Mouse (Mus musculus) ES-Bruce4 (cell line): ENCODE data around the gene Plcb4. TPM values are rescaled to one million over a fixed set of nuclear protein-coding genes. Genes with fewer than 3 reads are reported as not detected.
"Not testable (repeated sequence)": the region's sequence is repeated elsewhere in the genome, so short reads cannot be mapped to it uniquely, and the experiment has no call there.

Experiments
- H3K27ac ChIP-seq: 2 replicates; pipeline ENCODE4 v1.5.1; 2012; ENCODE audit warnings: low read length, inconsistent platforms; ENCODE audit not compliant: insufficient read depth
- H3K27me3 ChIP-seq: 2 replicates; pipeline ENCODE4 v1.6.1; 2012; ENCODE audit warnings: mild to moderate bottlenecking, low read length, inconsistent platforms; ENCODE audit not compliant: control insufficient read depth, poor library complexity, insufficient read depth, severe bottlenecking
- H3K36me3 ChIP-seq: 2 replicates; pipeline ENCODE4 v1.6.1; 2012; ENCODE audit warnings: inconsistent platforms, mild to moderate bottlenecking, low read length, moderate library complexity; ENCODE audit not compliant: control insufficient read depth, poor library complexity, insufficient read depth, severe bottlenecking
- H3K4me1 ChIP-seq: one replicate; pipeline ENCODE4 v1.8.1; 2011; ENCODE audit warnings: low read length; ENCODE audit not compliant: control insufficient read depth, insufficient read depth
- H3K4me3 ChIP-seq: 2 replicates; pipeline ENCODE4 v1.5.1; 2011; ENCODE audit warnings: low read depth, mild to moderate bottlenecking, low read length
- H3K9ac ChIP-seq: 2 replicates; pipeline ENCODE4 v1.6.1; 2012; ENCODE audit warnings: low read depth, mild to moderate bottlenecking, inconsistent platforms; ENCODE audit not compliant: poor library complexity, severe bottlenecking
- H3K9me3 ChIP-seq: replicated peaks from 2 replicates; pipeline ENCODE4 v1.6.1; 2012; ENCODE audit warnings: mild to moderate bottlenecking, low read length, inconsistent platforms; ENCODE audit not compliant: control insufficient read depth, poor library complexity, insufficient read depth, severe bottlenecking
- CTCF ChIP-seq: IDR thresholded peaks from one replicate; pipeline ENCODE4 v1.8.1; 2011; ENCODE audit warnings: low read depth, low read length
- EP300 ChIP-seq: IDR thresholded peaks from 2 replicates; pipeline ENCODE4 v1.6.1; 2011; ENCODE audit warnings: low read depth, low read length; ENCODE audit not compliant: insufficient read depth
- POLR2A ChIP-seq: IDR thresholded peaks from one replicate; pipeline ENCODE4 v1.8.1; 2011; ENCODE audit warnings: low read length; ENCODE audit not compliant: insufficient read depth
- polyA plus RNA-seq: library from polyadenylated mRNA; stranded (reverse); fragments of >200 nt; gene quantifications from 2 replicates; pipeline ENCODE4 v1.2.4, GENCODE M21; 2011; ENCODE audit warnings: low read depth; ENCODE audit not compliant: missing spikeins, insufficient read depth, insufficient read length

Gene Plcb4
- polyA plus RNA-seq, 1 experiment: 19.3 TPM

- H3K27ac ChIP-seq: no peak overlapping the region
- H3K27me3 ChIP-seq: no peaks in the 10 kb centered on the region
- no peak overlapping the region for H3K4me3 ChIP-seq
- no peaks in the 10 kb centered on the region for H3K36me3 ChIP-seq
- H3K9me3 ChIP-seq: no peaks in the 10 kb centered on the region
- H3K9ac ChIP-seq: no peak overlapping the region
- TF ChIP-seq POLR2A (no peak), EP300 (no peak), CTCF (no peak)
- no peaks in the 10 kb centered on the region for H3K4me1 ChIP-seq
These were observed 317.2 kb downstream of the Plcb4 start for GRCm38 (mm10) chr2:135975978-135976377.

GRCm38 (mm10) chr2:135978790-135979189 lies 320.0 kb downstream of the Plcb4 start:
- no peak overlapping the region for H3K27ac ChIP-seq
- H3K9me3 ChIP-seq: no peaks in the 10 kb centered on the region
- no peak overlapping the region for H3K9ac ChIP-seq
- no peaks in the 10 kb centered on the region for H3K27me3 ChIP-seq
- H3K4me3 ChIP-seq: no peak overlapping the region
- TF ChIP-seq CTCF: no peak
- no peaks in the 10 kb centered on the region for H3K4me1 ChIP-seq
- no peaks in the 10 kb centered on the region; the same call in 1 of the 2 replicates for H3K36me3 ChIP-seq

GRCm38 (mm10) chr2:135980428-135980827 lies 321.6 kb downstream of the Plcb4 start:
- H3K4me1 ChIP-seq: no peaks in the 10 kb centered on the region
- TF ChIP-seq EP300: no peak
- H3K27ac ChIP-seq: no peak overlapping the region
- no peaks in the 10 kb centered on the region for H3K9me3 ChIP-seq
- H3K36me3 ChIP-seq: no peaks in the 10 kb centered on the region; the same call in 1 of the 2 replicates
- no peak overlapping the region for H3K9ac ChIP-seq
- H3K27me3 ChIP-seq: no peaks in the 10 kb centered on the region
- no peak overlapping the region for H3K4me3 ChIP-seq

GRCm38 (mm10) chr2:135983972-135984371 lies 325.2 kb downstream of the Plcb4 start:
- Histone ChIP-seq H3K9ac (no peak overlapping the region), H3K27me3 (no peaks in the 10 kb centered on the region), H3K4me1 (no peaks in the 10 kb centered on the region), H3K4me3 (no peak overlapping the region), H3K36me3 (no peaks in the 10 kb centered on the region; the same call in 1 of the 2 replicates), H3K9me3 (no peaks in the 10 kb centered on the region), H3K27ac (no peak overlapping the region)
- no peak for TF ChIP-seq EP300
- TF ChIP-seq CTCF: no peak
- no peak for TF ChIP-seq POLR2A

DNA sequence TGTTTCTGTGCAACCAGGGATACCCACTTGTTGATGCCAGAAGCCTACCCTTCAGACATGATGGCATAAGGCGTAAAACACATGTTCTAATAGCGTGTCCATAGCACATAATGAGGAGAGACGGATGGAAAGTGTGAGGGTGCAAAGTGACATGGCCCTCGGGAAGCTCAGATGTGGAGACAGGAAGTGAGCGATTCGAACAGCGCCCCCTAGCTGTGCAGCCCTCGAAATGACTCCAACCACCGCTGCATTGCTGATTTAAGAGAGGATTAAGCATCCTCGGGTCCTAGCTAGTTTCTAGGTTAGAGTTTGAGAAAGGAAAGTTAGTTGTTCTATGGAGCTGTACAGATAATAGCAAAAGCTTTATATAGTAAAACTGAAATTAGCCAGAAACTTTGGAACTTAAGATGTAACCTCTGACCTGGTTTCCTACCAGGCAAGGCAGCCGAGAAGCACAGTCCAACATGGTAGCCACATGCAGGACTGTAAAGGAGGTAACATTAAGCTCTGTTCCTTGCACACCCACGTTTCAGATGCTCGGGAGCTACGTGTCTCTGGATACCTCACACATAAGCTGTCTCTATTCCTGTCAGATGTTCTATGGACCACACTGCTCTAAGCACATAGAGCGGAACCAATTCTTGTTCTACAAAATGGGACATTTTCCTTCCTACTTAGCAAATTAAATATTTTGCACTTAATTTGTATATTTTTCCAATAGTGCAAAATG lies 326.9 kb downstream of the Plcb4 start:
- Histone ChIP-seq H3K9me3 (no peaks in the 10 kb centered on the region), H3K4me3 (no peak overlapping the region)

GRCm38 (mm10) chr2:135988475-135988874 lies 329.7 kb downstream of the Plcb4 start:
- H3K27me3 ChIP-seq, H3K9ac ChIP-seq, H3K9me3 ChIP-seq, H3K27ac ChIP-seq, H3K4me3 ChIP-seq, H3K36me3 ChIP-seq, H3K4me1 ChIP-seq: not testable (repeated sequence)

More for the DNA sequence above, 326.9 kb downstream of the Plcb4 start:
- Histone ChIP-seq H3K4me1 (no peaks in the 10 kb centered on the region), H3K9ac (no peak overlapping the region), H3K27me3 (no peaks in the 10 kb centered on the region), H3K36me3 (no peaks in the 10 kb centered on the region; the same call in 1 of the 2 replicates), H3K27ac (no peak overlapping the region)
- TF ChIP-seq EP300 (no peak), CTCF (peak; percentile 62), POLR2A (no peak)

GRCm38 (mm10) chr2:135990686-135991085 lies 331.9 kb downstream of the Plcb4 start:
- H3K9me3 ChIP-seq, H3K27me3 ChIP-seq, H3K4me1 ChIP-seq, H3K36me3 ChIP-seq, H3K4me3 ChIP-seq, H3K27ac ChIP-seq, H3K9ac ChIP-seq: not testable (repeated sequence)
